Mouse (Mus musculus) G1E-ER4 (cell line): ENCODE data around the gene Plxdc2. TPM values are rescaled to one million over a fixed set of nuclear protein-coding genes. Genes with fewer than 3 reads are reported as not detected.

ENCODE experiments used
- GATA1 ChIP-seq: IDR thresholded peaks from one replicate; pipeline ENCODE4 v1.8.0; 2012; ENCODE audit warnings: low read length, inconsistent platforms
- polyA plus RNA-seq: library from polyadenylated mRNA; stranded (reverse); fragments of >175 nt; gene quantifications from 2 replicates; pipeline ENCODE4 v1.2.3, GENCODE M21; 2012

The Plxdc2 gene
- polyA plus RNA-seq, 1 experiment, result not detected

DNA sequence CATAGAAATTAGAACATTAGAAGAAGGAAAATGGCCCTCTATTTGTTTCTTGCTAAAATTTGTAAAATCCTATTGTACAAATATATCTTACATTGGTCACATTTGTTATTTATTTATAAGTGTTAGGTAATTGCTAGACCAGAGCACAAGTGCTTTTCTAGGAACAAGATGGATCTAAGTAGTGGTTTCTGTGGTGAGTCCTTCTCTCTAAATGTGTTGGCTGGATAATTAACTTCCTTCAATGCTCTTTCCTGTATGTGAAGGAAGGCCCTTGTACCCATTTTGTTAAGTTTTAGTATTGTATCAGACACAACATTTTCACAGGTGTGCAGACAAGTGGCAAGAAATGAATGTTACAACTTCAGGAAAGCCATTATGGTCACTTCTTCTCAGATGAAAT is 30.6 kb downstream of the Plxdc2 start:
- TF ChIP-seq GATA1, result no peak

DNA sequence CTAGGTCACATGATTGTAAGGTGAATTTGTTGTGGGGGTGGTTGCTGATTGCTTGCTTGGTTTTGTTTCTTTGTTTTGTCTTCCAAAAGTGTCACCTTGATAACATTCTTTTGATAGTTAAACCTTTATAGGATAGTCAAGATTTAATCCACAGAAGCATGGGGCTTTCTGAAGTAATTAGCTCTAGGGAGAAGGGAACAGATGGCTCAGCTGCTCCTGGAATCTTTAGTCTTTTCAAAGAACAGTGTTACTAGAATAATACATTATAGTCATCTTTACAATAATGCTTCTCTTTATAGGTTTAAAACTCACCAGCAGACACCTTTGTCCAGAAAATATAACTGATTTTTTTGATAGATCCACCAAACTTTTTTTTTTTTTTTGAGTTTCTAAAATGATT is 31.7 kb downstream of the Plxdc2 start:
- no peak for TF ChIP-seq GATA1

GRCm38 (mm10) chr2:16397501-16397900 is 41.4 kb downstream of the Plxdc2 start:
- TF ChIP-seq GATA1, result no peak

DNA sequence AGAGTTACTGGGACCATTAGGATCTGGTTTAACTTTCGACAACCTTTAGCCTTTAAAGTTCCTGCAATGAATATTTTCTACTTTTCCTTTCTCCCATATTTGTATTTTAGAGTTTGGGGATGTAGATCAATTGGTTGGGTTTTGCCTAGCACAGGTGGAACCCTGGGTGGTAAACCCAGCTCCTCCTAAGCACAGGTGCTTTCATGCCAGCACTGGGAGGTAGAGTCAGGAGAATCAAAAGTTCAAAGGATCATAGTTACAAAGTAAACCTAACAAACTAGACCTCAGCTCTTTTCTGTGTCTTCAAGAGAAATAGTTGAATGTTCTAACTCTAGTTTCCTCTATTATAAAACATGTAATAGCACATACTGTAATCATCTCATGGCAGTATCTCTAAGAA is 41.9 kb downstream of the Plxdc2 start:
- TF ChIP-seq GATA1, result no peak

DNA sequence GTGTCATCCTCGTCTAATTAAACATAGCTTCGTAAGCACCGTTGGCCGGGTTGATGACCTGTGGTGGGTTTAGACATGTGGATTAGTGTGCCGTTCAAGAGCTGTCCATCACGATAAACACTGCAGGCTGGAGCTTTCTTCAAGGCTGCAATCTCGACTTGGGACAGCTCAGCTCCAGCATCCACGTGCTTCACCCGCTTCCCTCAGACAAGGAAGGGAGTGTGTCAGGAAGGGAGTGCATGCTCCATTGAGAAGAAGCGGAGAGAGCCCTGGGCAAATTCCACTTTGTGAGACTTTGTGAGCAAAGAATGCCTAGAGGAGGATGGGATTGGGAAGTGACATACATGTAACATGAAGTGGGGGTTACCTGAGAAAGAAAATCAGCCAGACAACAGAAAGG is 42.8 kb downstream of the Plxdc2 start:
- TF ChIP-seq GATA1, result no peak

GRCm38 (mm10) chr2:16406508-16406907 is 50.4 kb downstream of the Plxdc2 start:
- no peak for TF ChIP-seq GATA1

- TF ChIP-seq GATA1, result no peak
Measured at GRCm38 (mm10) chr2:16414340-16414976, 58.4 kb downstream of the Plxdc2 start.

GRCm38 (mm10) chr2:16439030-16439429 is 82.9 kb downstream of the Plxdc2 start:
- no peak for TF ChIP-seq GATA1

DNA sequence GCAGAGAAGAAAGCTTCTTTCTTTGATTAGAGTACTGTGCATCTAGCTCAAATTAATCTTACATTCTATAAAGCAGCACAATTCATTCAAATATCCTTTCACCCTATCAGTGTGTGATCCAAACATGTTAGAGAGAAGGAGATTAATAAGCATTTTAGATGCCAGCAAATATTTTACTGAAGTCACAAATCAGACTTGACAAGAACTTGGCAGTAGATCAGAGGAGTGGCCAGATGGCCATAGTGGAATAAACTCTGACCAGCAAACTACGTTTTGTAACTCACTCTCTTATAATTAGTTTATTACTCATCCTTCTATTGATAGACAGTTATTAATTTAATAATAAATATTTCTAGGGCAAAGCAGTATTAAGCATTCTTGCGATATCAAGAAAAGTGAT is 86.5 kb downstream of the Plxdc2 start:
- TF ChIP-seq GATA1, result no peak

- no peak for TF ChIP-seq GATA1
Measured at GRCm38 (mm10) chr2:16447936-16448335, 91.8 kb downstream of the Plxdc2 start.

GRCm38 (mm10) chr2:16450838-16451665 is 94.9 kb downstream of the Plxdc2 start:
- no peak for TF ChIP-seq GATA1

- TF ChIP-seq GATA1, result no peak
Measured at GRCm38 (mm10) chr2:16451666-16452009, 95.5 kb downstream of the Plxdc2 start.

DNA sequence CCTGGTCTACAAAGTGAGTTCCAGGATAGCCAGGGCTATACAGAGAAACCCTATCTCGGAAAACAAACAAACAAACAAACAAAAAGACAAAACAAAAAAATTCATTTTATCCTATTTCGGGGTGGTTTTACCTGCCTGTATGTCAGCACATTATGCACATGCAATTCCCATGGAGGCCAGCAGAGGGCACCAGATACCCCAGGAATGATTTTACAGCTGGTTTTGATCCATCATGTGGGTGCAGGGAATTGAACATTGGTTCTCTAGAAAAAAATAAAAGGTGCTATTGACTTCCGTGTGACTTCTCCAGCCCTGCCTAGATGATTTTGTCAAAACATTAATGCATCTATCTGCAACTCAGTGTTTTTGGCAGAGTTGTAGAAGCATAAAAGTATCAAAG is 96.0 kb downstream of the Plxdc2 start:
- no peak for TF ChIP-seq GATA1

DNA sequence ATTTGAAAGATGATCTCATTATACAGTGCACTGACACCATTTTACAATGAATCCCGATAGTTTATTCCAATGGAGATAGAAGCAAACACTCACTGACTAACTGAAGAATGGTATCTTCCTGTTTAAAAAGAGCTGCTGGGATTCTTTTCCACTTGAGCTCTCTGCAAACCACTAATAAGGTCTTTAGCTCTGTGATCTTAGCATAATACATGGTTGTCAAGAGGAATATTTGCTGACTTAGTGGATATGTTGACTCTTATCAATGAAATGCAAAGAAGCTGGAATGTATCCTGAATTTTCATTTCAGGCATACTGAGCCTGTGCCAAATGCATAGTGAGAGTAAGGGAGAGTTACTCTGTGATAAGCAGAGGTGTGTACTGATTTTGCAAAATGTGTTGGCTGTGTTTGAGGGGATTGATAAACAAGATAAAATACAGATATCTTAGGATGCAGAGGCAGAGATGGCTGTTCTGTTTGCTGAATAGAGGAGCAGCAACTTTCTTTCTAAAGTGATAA is 100.2 kb downstream of the Plxdc2 start:
- TF ChIP-seq GATA1, result no peak

DNA sequence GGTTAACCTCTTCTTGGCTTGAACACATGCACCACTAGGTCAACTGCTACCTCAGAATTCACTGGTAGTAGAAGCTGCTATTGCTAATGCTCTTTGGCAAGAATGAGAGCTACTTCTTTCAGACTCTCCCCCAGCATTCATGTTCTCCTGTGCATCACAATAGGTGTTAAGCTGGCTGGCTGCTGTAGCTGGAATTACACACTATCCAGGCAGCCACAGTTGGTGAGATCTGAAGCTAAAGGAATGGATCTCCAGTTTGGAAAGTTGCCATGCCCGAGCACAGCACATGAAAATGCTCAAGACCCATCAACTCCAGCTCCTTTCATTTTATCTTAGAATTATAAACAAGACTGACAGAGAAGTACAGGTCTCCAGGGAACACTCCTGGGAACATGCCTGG is 103.4 kb downstream of the Plxdc2 start:
- TF ChIP-seq GATA1, result no peak

GRCm38 (mm10) chr2:16470099-16470498 is 114.0 kb downstream of the Plxdc2 start:
- no peak for TF ChIP-seq GATA1

DNA sequence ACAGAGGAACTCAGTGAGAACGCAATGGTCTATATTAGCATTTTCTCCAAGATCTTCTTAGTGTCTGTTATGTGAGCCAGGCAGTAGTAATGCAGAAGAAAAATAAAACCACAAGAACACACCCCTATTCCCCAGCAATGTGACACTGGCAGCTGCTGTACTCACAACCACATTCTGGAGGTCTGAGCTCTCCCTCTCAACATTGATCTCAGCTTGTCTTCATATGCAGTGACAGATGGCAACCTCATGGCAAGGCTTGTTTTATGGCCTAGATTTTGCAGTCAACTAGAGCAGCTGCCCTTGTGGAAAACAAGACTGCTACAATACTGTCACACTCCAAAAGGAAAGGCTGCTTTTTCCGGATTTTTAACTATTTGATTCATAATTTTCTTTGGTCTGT is 127.8 kb downstream of the Plxdc2 start:
- no peak for TF ChIP-seq GATA1
